Mouse (Mus musculus) mesoderm, embryonic 11.5 days (tissue): Measurements from ENCODE around the gene 1110004F10Rik.

Experiments used
- DNase-seq: peaks from one replicate; pipeline ENCODE4 v3.0.0-alpha.2; 2012; ENCODE audit warnings: low read depth, low spot score

The 1110004F10Rik gene

GRCm38 (mm10) chr7:116093466-116093850 lies 54.3 kb downstream of the 1110004F10Rik start:
- DNase-seq = no peak

GRCm38 (mm10) chr7:116099952-116100528 lies 60.8 kb downstream of the 1110004F10Rik start:
- no peak for DNase-seq

- DNase-seq = no peak
Observed at GRCm38 (mm10) chr7:116103091-116103490, 63.9 kb downstream of the 1110004F10Rik start.

- no peak for DNase-seq
Observed at GRCm38 (mm10) chr7:116110661-116111060, 71.5 kb downstream of the 1110004F10Rik start.

- no peak for DNase-seq
Observed at GRCm38 (mm10) chr7:116111546-116111945, 72.3 kb downstream of the 1110004F10Rik start.

- no peak for DNase-seq
Observed at GRCm38 (mm10) chr7:116115216-116115930, 76.2 kb downstream of the 1110004F10Rik start.

GRCm38 (mm10) chr7:116115991-116116390 lies 76.8 kb downstream of the 1110004F10Rik start:
- DNase-seq = no peak

GRCm38 (mm10) chr7:116119306-116119857 lies 80.2 kb downstream of the 1110004F10Rik start:
- DNase-seq = no peak

- DNase-seq = no peak
Observed at GRCm38 (mm10) chr7:116120737-116121136, 81.5 kb downstream of the 1110004F10Rik start.

GRCm38 (mm10) chr7:116121202-116121601 lies 82.0 kb downstream of the 1110004F10Rik start:
- DNase-seq = no peak

- no peak for DNase-seq
Observed at GRCm38 (mm10) chr7:116122981-116123596, 83.9 kb downstream of the 1110004F10Rik start.

- no peak for DNase-seq
Observed at GRCm38 (mm10) chr7:116123597-116123985, 84.4 kb downstream of the 1110004F10Rik start.

- no peak for DNase-seq
Observed at GRCm38 (mm10) chr7:116124057-116124456, 84.9 kb downstream of the 1110004F10Rik start.

GRCm38 (mm10) chr7:116125671-116126070 lies 86.5 kb downstream of the 1110004F10Rik start:
- no peak for DNase-seq

- no peak for DNase-seq
Observed at GRCm38 (mm10) chr7:116127052-116127451, 87.9 kb downstream of the 1110004F10Rik start.

GRCm38 (mm10) chr7:116128286-116128685 lies 89.1 kb downstream of the 1110004F10Rik start:
- no peak for DNase-seq

GRCm38 (mm10) chr7:116129374-116129773 lies 90.2 kb downstream of the 1110004F10Rik start:
- DNase-seq = no peak

GRCm38 (mm10) chr7:116131390-116131789 lies 92.2 kb downstream of the 1110004F10Rik start:
- peak; percentile 27 for DNase-seq

- DNase-seq = peak; percentile 87
Observed at GRCm38 (mm10) chr7:116132078-116132477, 92.9 kb downstream of the 1110004F10Rik start.

- DNase-seq = no peak
Observed at GRCm38 (mm10) chr7:116134413-116135292, 95.5 kb downstream of the 1110004F10Rik start.

GRCm38 (mm10) chr7:116137149-116137548 lies 98.0 kb downstream of the 1110004F10Rik start:
- DNase-seq = no peak
